Mouse (Mus musculus): ENCODE measurements around the gene Hdgfl2. TPM values are rescaled to one million over a fixed set of nuclear protein-coding genes. Genes with fewer than 3 reads are reported as not detected.
"Not testable (repeated sequence)": the region's sequence is repeated elsewhere in the genome, so short reads cannot be mapped to it uniquely, and the experiment has no call there.

Hdgfl2 gene
- polyA plus RNA-seq, 1 experiment from 2014 or later: 80.1 TPM

- no peaks in the 10 kb centered on the region for H3K4me1 ChIP-seq (ENCODE audit: control insufficient read depth, insufficient read depth, low read length)
- no peaks in the 10 kb centered on the region for H3K27me3 ChIP-seq (ENCODE audit: control insufficient read depth, insufficient read depth, low read length)
- H3K9ac ChIP-seq (ENCODE audit: low read length): no peak overlapping the region
- no peak for ATAC-seq (ENCODE audit: insufficient read depth, low FRiP score)
- no peaks in the 10 kb centered on the region for H3K9me3 ChIP-seq (replicated peaks; ENCODE audit: control insufficient read depth, low read length)
- H3K36me3 ChIP-seq (ENCODE audit: control insufficient read depth, insufficient read depth, low read length): peaks cover 44% of the 10 kb centered on the region
- no peak overlapping the region for H3K27ac ChIP-seq (ENCODE audit: low read length)
- 92% methylated on average over 8 of the region's 8 CpGs for WGBS
- no peak overlapping the region for H3K4me3 ChIP-seq (replicated peaks; ENCODE audit: low read length)
- H3K4me2 ChIP-seq (ENCODE audit: low read depth, low read length): no peak overlapping the region
Observed at GRCm38 (mm10) chr17:56098180-56098579, 18.7 kb downstream of the Hdgfl2 start.

GRCm38 (mm10) chr17:56098711-56099572, 19.5 kb downstream of the Hdgfl2 start:
- Histone ChIP-seq H3K36me3 (ENCODE audit: control insufficient read depth, insufficient read depth, low read length) (peaks cover 40% of the 10 kb centered on the region), H3K4me1 (ENCODE audit: control insufficient read depth, insufficient read depth, low read length) (no peaks in the 10 kb centered on the region), H3K4me3 (replicated peaks; ENCODE audit: low read length) (no peak overlapping the region), H3K27me3 (ENCODE audit: control insufficient read depth, insufficient read depth, low read length) (no peaks in the 10 kb centered on the region), H3K9ac (ENCODE audit: low read length) (no peak overlapping the region), H3K27ac (ENCODE audit: low read length) (no peak overlapping the region), H3K9me3 (replicated peaks; ENCODE audit: control insufficient read depth, low read length) (no peaks in the 10 kb centered on the region), H3K4me2 (ENCODE audit: low read depth, low read length) (no peak overlapping the region)
- WGBS: 91% methylated on average over 15 of the region's 15 CpGs
- ATAC-seq (ENCODE audit: insufficient read depth, low FRiP score): no peak

GRCm38 (mm10) chr17:56100811-56101210, 21.4 kb downstream of the Hdgfl2 start:
- H3K4me2 ChIP-seq (ENCODE audit: low read depth, low read length): no peak overlapping the region
- no peak overlapping the region for H3K9ac ChIP-seq (ENCODE audit: low read length)

GRCm38 (mm10) chr17:56102158-56102557, 22.7 kb downstream of the Hdgfl2 start:
- Histone ChIP-seq H3K4me1 (ENCODE audit: control insufficient read depth, insufficient read depth, low read length) (no peaks in the 10 kb centered on the region), H3K27ac (ENCODE audit: low read length) (no peak overlapping the region), H3K9ac (ENCODE audit: low read length) (no peak overlapping the region), H3K27me3 (ENCODE audit: control insufficient read depth, insufficient read depth, low read length) (no peaks in the 10 kb centered on the region), H3K4me3 (replicated peaks; ENCODE audit: low read length) (no peak overlapping the region), H3K4me2 (ENCODE audit: low read depth, low read length) (no peak overlapping the region), H3K9me3 (replicated peaks; ENCODE audit: control insufficient read depth, low read length) (no peaks in the 10 kb centered on the region), H3K36me3 (ENCODE audit: control insufficient read depth, insufficient read depth, low read length) (peaks cover 26% of the 10 kb centered on the region)
- WGBS: 89% methylated on average over 5 of the region's 5 CpGs
- ATAC-seq (ENCODE audit: insufficient read depth, low FRiP score): no peak

More at GRCm38 (mm10) chr17:56100811-56101210, 21.4 kb downstream of the Hdgfl2 start:
- 87% methylated on average over 3 of the region's 3 CpGs for WGBS
- Histone ChIP-seq H3K4me3 (replicated peaks; ENCODE audit: low read length) (no peak overlapping the region), H3K36me3 (ENCODE audit: control insufficient read depth, insufficient read depth, low read length) (peaks cover 38% of the 10 kb centered on the region), H3K4me1 (ENCODE audit: control insufficient read depth, insufficient read depth, low read length) (no peaks in the 10 kb centered on the region), H3K9me3 (replicated peaks; ENCODE audit: control insufficient read depth, low read length) (no peaks in the 10 kb centered on the region), H3K27me3 (ENCODE audit: control insufficient read depth, insufficient read depth, low read length) (no peaks in the 10 kb centered on the region), H3K27ac (ENCODE audit: low read length) (no peak overlapping the region)
- no peak for ATAC-seq (ENCODE audit: insufficient read depth, low FRiP score)

- Histone ChIP-seq H3K9me3 (replicated peaks; ENCODE audit: control insufficient read depth, low read length) (no peaks in the 10 kb centered on the region), H3K27me3 (ENCODE audit: control insufficient read depth, insufficient read depth, low read length) (no peaks in the 10 kb centered on the region), H3K4me1 (ENCODE audit: control insufficient read depth, insufficient read depth, low read length) (no peaks in the 10 kb centered on the region), H3K4me2 (ENCODE audit: low read depth, low read length) (no peak overlapping the region), H3K27ac (ENCODE audit: low read length) (no peak overlapping the region), H3K9ac (ENCODE audit: low read length) (no peak overlapping the region), H3K4me3 (replicated peaks; ENCODE audit: low read length) (no peak overlapping the region), H3K36me3 (ENCODE audit: control insufficient read depth, insufficient read depth, low read length) (peaks cover 20% of the 10 kb centered on the region)
- WGBS: 91% methylated on average over 9 of the region's 9 CpGs
- no peak for ATAC-seq (ENCODE audit: insufficient read depth, low FRiP score)
Observed at GRCm38 (mm10) chr17:56102927-56103326, 23.5 kb downstream of the Hdgfl2 start.

GRCm38 (mm10) chr17:56103465-56104285, 24.2 kb downstream of the Hdgfl2 start:
- Histone ChIP-seq H3K9me3 (replicated peaks; ENCODE audit: control insufficient read depth, low read length) (no peaks in the 10 kb centered on the region), H3K27ac (ENCODE audit: low read length) (no peak overlapping the region), H3K4me1 (ENCODE audit: control insufficient read depth, insufficient read depth, low read length) (no peaks in the 10 kb centered on the region), H3K9ac (ENCODE audit: low read length) (no peak overlapping the region), H3K36me3 (ENCODE audit: control insufficient read depth, insufficient read depth, low read length) (peaks cover 15% of the 10 kb centered on the region), H3K4me3 (replicated peaks; ENCODE audit: low read length) (no peak overlapping the region), H3K27me3 (ENCODE audit: control insufficient read depth, insufficient read depth, low read length) (no peaks in the 10 kb centered on the region), H3K4me2 (ENCODE audit: low read depth, low read length) (no peak overlapping the region)
- ATAC-seq (ENCODE audit: insufficient read depth, low FRiP score): no peak
- WGBS: 92% methylated on average over 8 of the region's 8 CpGs

- not testable (repeated sequence) for H3K36me3 ChIP-seq (ENCODE audit: control insufficient read depth, insufficient read depth, low read length); H3K27ac ChIP-seq (ENCODE audit: low read length); H3K9me3 ChIP-seq (replicated peaks; ENCODE audit: control insufficient read depth, low read length); H3K9ac ChIP-seq (ENCODE audit: low read length); H3K4me1 ChIP-seq (ENCODE audit: control insufficient read depth, insufficient read depth, low read length); H3K4me3 ChIP-seq (replicated peaks; ENCODE audit: low read length); H3K27me3 ChIP-seq (ENCODE audit: control insufficient read depth, insufficient read depth, low read length); ATAC-seq (ENCODE audit: insufficient read depth, low FRiP score); H3K4me2 ChIP-seq (ENCODE audit: low read depth, low read length)
- 100% methylated on average over 2 of the region's 5 CpGs for WGBS
Observed at GRCm38 (mm10) chr17:56104821-56105220, 25.4 kb downstream of the Hdgfl2 start.

- not testable (repeated sequence) for ATAC-seq (ENCODE audit: insufficient read depth, low FRiP score); H3K4me1 ChIP-seq (ENCODE audit: control insufficient read depth, insufficient read depth, low read length); H3K9ac ChIP-seq (ENCODE audit: low read length); H3K36me3 ChIP-seq (ENCODE audit: control insufficient read depth, insufficient read depth, low read length); H3K4me2 ChIP-seq (ENCODE audit: low read depth, low read length); H3K9me3 ChIP-seq (replicated peaks; ENCODE audit: control insufficient read depth, low read length); H3K27me3 ChIP-seq (ENCODE audit: control insufficient read depth, insufficient read depth, low read length); H3K4me3 ChIP-seq (replicated peaks; ENCODE audit: low read length); H3K27ac ChIP-seq (ENCODE audit: low read length)
- 96% methylated on average over 4 of the region's 4 CpGs for WGBS
Observed at GRCm38 (mm10) chr17:56106436-56106835, 27.0 kb downstream of the Hdgfl2 start.

- Histone ChIP-seq H3K4me2 (ENCODE audit: low read depth, low read length) (no peak overlapping the region), H3K9ac (ENCODE audit: low read length) (no peak overlapping the region), H3K36me3 (ENCODE audit: control insufficient read depth, insufficient read depth, low read length) (no peaks in the 10 kb centered on the region), H3K4me1 (ENCODE audit: control insufficient read depth, insufficient read depth, low read length) (no peaks in the 10 kb centered on the region), H3K4me3 (replicated peaks; ENCODE audit: low read length) (no peak overlapping the region), H3K27ac (ENCODE audit: low read length) (no peak overlapping the region), H3K9me3 (replicated peaks; ENCODE audit: control insufficient read depth, low read length) (no peaks in the 10 kb centered on the region), H3K27me3 (ENCODE audit: control insufficient read depth, insufficient read depth, low read length) (no peaks in the 10 kb centered on the region)
- ATAC-seq (ENCODE audit: insufficient read depth, low FRiP score): no peak
- 74% methylated on average over 4 of the region's 4 CpGs for WGBS
Observed at GRCm38 (mm10) chr17:56106981-56107380, 27.5 kb downstream of the Hdgfl2 start.
